Mouse (Mus musculus) C2C12 (cell line): Measurements from ENCODE around the gene Sigirr.

Experiments used
- CEBPB ChIP-seq: IDR thresholded peaks from one replicate; pipeline ENCODE4 v1.6.1; 2011; ENCODE audit warnings: low read depth, mild to moderate bottlenecking, control low read depth, moderate library complexity
- CTCF ChIP-seq: IDR thresholded peaks from one replicate; pipeline ENCODE4 v1.5.1; 2011; ENCODE audit not compliant: control insufficient read depth, insufficient read depth, insufficient read length
- MAX ChIP-seq: IDR thresholded peaks from one replicate; pipeline ENCODE4 v1.6.1; 2011; ENCODE audit warnings: mild to moderate bottlenecking, control low read depth
- MYOD1 ChIP-seq: IDR thresholded peaks from one replicate; pipeline ENCODE4 v1.6.1; 2011; ENCODE audit warnings: low read depth; ENCODE audit not compliant: control insufficient read depth, insufficient read length

- TF ChIP-seq CTCF (no peak), MAX (no peak), MYOD1 (no peak), CEBPB (no peak)
These were observed 37.0 kb downstream of the Sigirr start for GRCm38 (mm10) chr7:141063353-141063752.
